Mouse (Mus musculus) gastrocnemius, postnatal 10 days (tissue): ENCODE measurements around the gene Dcst2. TPM values are rescaled to one million over a fixed set of nuclear protein-coding genes. Genes with fewer than 3 reads are reported as not detected.
A peak's percentile ranks its signal among the peaks of the same experiment; 100 is the strongest.

Experiments used
- DNase-seq: peaks from one replicate; pipeline ENCODE4 v3.0.0; 2021; ENCODE audit warnings: mixed read lengths
- total RNA-seq, 2 experiments: library from RNA; stranded (reverse); gene quantifications; 2 replicates each; pipeline ENCODE4 v1.2.3; 2021

Dcst2 gene
- total RNA-seq, 2 experiments from 2014 or later = not detected

DNA sequence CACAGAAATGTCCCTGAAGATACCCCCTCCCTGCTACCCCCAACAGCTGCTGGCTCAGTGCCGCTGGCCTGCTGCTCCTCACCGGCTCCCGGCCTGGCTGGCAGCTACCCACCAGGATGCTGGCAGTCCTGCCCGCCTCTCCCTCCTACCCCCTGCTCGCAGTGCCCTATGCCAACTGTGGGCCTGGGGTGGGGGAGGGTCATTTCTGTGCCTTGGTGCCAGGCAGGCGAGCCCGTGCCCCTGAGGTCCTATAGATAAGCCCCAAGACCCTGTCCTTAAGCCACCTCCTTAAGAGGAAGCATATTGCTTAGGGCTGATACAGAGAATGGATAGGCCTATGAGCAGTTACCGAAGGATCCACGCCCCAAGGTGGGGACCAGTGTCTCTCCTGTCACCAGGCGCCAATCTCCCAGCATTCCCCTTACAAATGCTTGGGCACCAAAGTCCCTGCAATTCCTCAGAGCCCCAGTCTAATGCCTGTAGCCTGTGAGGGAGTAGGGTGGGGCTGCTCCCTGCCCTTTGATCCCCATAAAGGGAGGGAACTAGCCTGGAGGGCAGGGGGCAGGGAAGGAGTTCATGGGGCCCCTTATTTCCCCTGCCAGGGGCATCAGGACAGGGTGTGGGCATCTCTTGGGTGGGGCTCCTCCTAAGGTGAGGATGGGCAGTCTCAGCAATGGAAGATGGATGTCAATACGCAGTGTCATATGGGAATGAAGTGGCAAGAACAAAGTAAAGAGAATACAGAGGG lies 26.5 kb downstream of the Dcst2 start:
- DNase-seq = peak; percentile 79

DNA sequence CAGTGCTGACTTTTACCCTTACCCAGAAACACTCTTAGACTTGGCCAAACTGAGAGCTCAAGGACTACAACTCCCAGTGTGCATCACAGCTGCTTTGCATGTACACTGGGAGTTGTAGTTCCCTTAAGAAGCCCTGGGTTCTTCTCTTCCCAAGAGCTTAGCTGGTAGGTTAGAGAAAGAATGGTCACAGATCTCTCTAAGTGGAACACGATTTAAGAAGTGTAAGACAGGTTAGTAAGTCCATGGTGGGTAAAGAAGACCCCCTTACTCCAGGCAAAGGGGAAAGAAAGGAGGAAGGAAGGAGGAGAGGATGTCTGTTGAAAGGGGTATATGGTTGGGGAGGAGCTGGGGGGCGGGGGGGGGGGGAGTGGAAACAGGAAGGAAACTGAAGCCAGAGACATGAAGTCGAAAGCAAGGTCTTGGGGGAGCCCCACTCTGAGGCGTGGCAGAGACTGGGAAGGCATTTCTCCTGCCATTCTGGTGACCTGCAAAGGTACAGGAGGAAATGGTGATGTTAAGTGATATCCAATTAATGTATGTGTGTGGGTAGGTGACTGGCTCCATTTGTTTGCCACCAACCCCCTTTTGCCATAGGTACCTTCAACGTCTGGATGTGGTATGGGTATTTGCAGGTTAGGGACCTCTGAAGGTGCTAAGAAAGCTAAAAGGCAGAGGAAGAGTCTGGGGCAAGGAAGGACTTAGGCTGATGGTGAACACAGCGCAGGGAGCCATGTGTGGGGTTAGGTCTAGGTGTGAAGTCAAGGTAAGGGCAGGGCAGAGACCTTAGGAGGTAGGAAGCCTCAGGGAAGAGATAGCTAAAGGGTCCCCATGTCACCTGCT lies 27.3 kb downstream of the Dcst2 start:
- DNase-seq = no peak

DNA sequence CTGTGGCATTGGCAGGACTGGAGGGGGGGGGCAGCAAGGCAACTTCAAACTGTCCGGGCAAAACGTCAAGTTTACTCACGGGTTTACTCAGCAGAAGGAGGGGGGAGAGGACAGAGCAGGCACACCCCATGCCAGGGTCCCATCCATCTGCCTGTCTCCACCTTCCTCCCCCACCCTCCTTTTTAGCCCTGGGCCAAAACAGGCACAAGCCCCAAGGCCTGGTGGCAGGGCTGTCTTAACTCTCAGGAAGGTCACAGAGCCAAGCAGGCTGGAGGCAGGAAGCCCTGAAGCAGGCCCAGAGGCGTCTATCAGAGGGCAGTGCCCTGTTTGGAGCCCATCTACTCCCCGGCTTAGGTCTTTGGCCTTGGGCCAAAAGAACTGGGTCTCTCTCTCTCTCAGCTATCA lies 28.3 kb downstream of the Dcst2 start:
- DNase-seq = no peak

DNA sequence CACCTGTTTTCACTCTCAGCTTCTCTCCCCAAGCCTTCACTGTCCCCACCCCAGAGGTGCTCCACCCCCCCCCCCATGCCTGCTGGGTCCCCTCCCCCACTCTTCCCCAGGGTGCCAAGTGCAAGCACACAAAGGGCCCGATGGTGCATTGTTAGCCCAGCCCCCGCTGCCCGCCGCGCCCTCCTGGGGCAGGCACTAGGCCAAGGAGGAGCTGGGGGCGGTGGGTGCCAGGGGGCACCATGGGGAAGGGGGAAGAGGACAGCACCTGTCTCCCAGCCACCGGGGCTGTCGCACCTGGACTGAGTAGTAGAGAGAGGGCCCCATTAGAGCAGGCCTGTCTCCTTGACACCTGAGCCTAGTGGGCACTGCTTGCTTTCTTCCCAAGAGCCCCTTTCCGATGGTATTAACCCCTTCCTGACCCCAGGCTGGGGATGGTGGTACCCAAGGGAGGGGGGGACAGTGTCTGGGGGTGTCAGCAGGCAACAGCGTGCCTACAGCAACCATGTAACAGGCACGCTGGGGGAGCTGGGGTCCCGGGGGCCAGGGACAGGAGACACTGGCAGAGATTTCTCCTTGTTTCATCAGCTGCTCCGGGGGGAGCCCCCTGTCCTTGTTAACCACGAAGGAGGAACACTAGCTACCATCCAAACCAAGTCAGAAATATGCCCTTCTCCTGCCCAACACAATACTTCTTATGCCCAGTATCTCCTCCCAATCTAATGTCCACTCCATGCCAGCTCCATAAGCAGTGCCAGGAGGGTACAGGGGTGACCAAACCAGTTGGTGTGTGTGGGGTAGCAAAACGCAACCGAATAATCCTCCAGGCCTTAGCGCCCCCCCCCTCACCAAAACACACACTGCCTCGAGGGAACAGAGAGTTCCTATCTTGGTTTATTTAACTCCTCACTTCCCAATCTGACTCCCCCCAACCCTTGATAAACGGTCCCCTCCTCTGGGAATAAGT lies 29.2 kb downstream of the Dcst2 start:
- DNase-seq = no peak

DNA sequence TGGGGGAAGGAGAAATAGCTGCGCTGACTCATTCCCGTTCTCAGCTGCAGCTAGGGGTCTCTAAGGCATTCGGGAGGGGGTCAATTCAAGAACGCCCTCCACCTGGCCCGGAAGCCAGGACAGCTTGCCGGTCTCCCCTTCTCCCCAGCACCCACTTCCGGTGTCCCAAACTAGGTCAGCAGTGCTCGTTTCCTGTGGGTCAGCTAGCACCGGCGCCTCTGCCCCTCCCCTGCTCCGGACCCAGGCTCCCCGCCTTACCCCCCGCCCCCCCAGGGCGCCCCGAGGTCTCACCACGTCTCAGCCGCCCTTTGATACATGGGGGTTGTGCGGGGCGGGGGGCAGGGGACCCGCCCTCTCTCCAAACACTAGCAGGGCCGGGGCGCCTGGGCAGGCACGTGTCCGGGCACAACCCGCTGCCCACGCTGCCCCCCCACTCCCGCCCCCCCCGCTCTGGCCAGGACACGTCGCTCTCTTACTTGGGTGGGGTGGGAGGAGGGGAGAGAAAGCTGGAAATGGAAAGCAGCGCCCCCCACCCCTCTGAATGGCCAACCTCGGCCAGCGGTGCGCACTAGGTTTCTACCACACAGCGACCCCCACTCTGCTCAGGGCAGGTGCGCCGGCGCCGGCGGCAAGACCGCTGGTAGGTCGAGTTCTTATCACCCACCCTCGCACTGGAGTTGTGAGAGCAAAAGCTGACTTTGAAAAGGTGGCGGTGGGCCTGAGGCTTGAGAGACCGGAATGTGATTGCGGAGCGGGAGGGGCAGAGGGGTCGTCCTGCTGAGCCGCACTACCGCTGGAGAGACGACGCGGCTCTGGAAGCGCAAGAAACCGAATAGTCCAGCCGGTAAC lies 30.1 kb downstream of the Dcst2 start:
- DNase-seq = peak; percentile 61

DNA sequence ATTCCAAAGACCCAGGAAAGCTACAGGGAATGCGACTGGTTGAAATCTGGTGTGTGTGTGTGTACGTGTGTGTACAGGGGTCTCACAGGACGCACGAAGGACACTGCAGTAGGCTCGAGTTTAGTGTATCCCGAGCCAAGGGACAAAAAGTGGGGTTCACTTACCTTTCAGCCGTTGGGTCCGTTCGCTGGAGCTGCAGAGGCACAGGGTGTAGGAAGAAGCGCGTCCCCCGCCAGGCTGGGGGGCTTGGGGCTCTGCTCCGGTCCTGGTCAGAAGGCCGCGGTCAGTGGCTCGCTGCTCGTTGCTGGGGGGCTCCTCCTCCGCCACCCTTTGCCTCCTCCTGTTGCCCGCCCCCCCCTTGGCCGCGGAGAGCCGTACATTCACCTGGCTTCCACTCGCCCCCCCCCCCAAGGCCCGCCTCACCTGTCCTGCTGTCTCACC lies 31.1 kb downstream of the Dcst2 start:
- peak; percentile 48 for DNase-seq

DNA sequence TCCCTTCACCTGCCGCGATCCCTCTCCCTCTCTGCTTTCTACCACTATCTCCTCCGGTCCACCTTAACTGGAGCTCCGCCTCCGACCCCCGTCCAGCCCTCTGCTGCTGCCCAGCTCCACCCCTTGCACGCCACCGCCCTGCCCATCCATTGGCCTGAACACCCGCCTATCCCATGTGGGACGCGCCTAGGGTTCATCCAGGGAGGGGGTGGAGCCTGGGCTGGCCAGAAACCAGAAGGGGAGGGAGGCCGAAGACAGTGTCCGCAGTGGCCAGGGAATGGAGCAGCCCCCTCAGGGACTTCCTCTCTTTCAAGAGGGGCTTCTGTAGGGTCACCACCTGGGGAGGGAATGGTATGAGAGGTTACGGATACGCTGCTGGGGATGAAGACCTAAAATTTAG lies 31.8 kb downstream of the Dcst2 start:
- DNase-seq = peak; percentile 98

DNA sequence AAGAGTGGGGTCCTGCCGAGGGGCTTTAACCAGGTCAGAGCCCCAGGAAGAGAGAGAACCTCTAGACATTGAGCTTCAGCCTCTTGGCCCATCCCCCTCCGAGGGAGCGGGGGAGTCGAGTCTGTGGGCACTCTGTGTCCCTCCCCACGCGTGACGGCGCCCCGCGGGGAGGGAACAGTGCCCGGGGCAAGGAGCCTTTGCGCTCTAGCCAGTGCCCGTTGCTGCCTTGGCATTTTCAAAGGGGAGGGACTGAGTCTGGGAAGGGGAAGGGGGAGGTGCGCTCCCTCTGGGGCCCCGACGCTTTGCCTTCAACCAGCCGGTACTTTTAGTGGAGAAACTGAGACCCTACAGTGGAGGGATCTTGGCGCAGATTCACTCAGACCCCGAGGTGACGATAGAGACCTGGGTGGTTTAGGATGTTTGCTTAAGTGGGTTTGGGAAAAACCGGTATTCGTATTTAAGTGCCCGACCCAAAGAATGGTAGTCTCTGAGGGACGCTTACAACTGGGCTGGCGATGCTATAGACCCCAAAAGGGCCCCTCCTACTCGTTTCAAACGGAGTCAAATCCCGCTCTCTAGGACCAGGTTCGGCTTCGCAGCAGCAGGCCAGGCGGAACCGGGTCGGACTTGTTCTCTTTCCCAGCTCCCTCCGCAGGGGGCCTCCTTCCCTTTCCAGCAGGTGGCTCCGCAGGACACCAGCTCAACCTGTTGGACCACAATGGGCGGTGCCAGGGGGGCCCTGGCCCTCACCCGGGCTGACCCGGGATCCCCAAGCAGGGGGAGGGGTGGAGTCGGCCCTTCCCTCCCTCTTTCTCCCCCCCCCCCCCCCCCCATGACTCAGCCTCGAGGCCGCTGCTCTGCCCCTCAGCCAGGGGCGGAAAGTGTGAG lies 32.5 kb downstream of the Dcst2 start, which contains the start of gene Zbtb7b:
TSS of gene Zbtb7b (minus strand) at position 771 of the 888 bp plus-strand sequence.
- peak; percentile 80 for DNase-seq

DNA sequence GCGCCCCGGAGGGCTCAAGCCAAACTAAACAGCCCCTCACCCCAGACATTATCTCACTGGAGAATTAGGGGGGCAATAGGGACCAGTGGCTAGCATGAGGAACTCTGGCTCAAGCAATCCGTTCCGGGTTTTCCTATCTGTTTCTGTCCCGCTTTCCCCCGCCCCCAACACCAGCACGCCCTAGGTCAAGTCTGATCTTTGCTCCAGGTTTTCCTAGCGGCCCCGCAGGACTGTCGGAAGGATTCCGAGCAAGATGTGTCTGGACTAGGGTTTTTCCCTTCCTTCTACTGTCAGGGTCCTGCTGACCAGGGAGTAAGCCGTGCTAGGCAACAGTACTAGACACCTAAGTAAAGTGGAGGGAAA lies 33.1 kb downstream of the Dcst2 start:
- peak; percentile 76 for DNase-seq

DNA sequence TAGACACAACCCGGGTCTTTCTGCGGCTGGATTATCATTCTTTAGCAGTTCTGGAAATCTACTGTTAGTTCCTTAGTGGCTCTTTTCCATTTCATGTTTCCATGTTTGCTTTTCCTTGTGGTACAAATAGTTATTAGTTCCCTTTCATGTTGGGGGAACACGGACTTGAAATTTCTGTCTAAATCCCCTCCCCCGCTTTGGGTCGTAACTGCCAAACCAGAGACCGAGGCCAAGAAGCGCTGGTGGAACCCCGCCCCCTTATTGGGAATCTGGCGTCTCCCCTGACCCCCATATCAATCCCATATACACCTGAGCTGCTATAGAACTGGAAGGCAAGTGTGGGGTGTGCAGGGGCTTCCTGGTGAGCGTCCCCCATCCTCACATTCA lies 33.6 kb downstream of the Dcst2 start:
- no peak for DNase-seq

DNA sequence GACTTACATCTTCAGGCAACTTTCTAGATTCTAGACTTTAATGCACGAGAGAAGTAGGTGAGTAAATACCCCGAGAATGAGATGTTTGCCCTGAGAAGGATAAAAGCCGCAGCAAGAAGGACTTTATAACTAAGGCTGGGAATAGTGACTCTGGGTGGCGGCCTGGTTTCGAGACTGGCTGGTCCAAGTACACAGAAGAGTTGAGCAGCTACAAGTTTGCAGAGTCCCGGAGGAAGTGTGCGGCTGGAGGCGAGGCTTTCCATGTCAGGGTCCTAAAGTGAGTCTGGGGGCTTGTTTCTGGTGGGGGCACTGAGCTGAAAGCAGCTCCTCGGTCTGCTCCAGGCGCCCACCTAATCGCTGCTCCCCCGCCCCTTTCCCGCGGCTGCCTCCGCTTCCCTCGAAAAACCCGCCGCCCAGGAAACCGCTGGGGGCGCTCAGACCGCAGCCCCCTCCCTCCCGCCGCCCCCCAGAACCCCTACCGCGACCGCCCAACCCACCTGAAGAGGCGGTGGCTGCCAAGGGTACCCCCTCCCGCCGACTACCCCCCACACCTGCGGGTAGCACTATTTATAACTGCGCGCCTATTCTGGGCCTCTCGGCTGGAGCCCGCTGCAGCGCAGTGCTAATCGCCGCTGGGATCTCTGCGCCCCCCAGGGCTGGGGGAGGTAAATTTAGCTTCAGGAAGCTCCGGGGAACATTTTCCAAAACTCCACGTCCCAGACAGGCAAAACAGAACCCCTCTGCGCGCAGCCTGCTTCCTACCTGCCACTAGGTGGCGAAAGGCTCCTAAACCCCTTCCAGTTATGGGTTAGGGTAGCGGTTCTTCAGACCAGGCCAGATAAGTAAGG lies 34.3 kb downstream of the Dcst2 start:
- peak; percentile 71 for DNase-seq

DNA sequence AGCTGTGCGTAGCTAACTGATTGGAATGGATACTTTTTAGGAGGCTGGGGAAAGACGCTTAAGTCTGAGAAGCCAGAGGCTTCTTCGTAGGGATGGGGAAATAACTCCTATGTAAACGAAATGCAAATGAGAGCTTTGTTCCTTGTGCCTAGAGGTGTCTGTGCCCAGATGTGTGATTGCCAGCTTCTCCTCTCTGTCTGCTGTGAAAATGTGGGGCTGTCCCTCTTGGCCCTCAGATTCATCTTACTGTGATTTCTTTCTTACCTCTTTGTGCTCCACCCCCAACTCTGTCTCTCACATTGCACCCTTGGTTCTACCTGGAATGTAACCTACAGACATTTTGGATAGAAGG lies 34.9 kb downstream of the Dcst2 start:
- no peak for DNase-seq

DNA sequence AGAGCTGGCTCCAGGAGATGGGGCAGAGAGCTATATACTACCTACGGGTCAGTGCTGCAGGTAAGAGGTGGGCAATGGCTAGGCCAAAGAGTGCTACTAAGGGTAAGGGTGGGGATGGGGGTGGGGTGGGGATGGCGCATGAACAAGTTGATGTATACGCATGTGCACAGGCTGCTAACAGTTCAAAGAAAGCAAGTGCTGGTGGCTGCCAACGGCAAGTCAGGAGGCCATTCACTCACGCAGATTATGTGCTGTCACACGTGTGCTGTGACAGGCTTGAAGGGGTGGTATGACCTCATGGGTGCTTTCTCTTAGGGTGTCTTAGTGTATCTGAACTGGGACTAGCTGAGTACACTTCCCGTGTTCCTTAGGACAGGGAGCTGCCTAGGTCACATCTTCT lies 39.6 kb downstream of the Dcst2 start:
- DNase-seq = no peak

DNA sequence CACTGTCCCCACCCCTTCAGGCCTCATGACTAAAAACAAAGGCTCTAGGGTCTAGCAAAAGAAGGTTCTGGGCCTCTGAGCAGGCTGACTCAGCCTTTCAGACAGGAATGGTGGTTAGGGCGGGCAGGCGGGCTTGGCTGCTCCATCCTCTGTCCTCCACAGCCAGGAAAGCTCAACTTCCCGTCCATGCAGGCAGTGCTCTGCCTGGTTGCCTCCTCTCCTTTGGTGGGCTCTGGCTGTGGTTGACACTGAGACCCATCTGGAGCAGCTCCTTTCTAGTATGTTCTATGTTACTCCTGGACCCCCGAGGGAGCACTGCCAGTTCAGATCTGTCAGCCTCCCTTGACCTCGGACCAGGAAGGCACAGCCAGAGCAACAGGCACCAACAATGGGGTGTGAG lies 40.9 kb downstream of the Dcst2 start, which contains the start of gene Lenep:
TSS of gene Lenep (minus strand) at position 101 of the 400 bp plus-strand sequence.
- no peak for DNase-seq

DNA sequence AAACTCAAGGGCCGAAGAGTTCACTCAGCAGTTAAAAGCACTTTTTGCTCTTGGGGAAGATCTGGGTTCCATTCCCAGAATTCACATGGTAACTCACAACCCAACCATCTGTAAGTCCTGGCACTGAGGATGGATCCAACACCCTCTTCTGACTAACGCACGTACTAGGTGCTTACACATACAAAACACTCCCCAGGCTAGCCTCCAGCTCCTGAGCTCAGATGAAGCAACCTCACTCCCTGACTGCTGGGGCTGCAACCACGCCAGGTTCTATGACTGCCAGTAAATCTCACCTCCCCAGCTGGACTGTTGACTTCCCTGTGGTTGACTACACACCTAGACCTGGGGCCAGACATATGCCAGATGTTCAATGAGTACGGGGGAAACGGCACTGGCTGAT lies 45.1 kb downstream of the Dcst2 start:
- no peak for DNase-seq

DNA sequence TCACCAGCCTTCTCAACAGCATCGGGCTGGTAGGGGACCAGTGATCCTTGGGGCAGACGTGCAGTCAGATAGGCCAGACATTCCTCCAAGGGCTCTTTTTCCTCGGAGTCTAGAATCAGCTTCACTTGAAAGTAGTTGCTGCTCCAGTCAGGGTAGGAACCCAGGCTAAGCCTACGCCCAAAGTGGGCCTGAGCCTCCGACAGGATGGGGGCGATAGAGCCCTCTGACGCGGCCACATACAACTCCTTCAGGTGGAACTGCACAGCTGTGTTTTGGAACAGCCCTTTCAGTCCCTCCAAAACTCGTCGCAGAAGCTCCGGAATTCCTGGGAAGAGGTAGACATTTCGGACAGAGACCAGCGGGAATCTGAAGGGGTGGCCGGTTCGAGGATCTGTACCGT lies 46.7 kb downstream of the Dcst2 start:
- DNase-seq = no peak

DNA sequence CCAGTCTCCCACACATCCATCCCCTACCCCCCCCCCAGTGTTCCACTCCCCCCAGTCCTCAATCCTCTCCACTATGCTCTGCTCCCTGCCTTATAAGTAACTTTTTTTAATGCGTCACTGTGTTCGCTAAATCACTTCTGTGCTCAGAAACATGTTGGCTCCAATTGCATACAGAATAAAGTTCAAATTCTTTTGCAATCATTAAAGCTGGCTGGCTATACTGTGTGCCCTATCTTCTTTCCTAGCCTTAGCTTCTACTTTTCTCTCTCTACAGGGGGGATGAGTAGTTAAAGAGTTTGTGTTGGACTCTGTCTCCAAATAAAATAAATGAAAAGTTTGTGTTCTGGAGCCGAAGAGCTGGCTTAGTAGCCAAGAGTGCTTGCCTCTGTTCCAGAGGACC lies 47.9 kb downstream of the Dcst2 start:
- no peak for DNase-seq

DNA sequence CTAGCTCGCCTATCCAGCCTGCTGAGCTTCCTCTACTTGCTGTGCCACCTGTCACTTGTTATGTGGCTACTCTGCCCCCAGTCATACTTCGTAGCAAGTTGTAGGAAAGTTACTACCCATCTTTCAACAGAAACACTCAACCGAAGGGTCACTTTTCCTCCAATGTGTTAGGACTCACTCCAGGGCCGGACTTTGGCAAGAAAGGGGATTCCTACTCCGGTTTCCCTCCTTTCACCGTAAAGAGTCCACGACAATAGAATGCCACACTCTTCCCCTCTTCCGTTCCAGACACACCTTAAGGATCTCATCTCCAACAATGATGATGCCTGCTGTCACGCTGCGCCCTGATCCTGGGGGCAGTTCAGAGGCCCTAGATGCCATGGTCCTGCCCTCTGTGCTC lies 49.1 kb downstream of the Dcst2 start:
- no peak for DNase-seq
